Mouse (Mus musculus) kidney, adult 18-20 months (tissue): ENCODE data around the gene Usp36.

Source experiments
- DNase-seq: peaks from one replicate; pipeline ENCODE4 v3.0.0; 2021

Gene Usp36

DNA sequence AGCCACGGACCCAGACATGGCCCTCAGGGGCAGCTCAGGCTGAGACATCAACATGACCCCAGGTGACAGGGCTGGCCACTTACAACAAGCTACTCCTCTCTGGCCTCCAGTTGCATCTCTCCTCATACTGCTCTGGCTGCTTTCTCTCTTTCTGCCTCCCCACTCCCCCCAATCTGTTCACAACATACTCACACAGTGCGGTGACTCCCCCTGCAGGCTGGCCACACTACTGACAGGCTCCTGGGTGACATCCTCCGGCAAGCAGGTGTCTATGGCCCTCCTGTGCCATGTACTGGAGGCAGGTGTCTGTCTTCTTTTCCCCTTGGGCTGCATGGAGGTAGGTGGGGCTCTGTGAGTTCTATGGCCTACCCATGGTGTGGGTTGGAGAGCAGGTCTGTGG, 7.9 kb upstream of the Usp36 start:
- no peak for DNase-seq

DNA sequence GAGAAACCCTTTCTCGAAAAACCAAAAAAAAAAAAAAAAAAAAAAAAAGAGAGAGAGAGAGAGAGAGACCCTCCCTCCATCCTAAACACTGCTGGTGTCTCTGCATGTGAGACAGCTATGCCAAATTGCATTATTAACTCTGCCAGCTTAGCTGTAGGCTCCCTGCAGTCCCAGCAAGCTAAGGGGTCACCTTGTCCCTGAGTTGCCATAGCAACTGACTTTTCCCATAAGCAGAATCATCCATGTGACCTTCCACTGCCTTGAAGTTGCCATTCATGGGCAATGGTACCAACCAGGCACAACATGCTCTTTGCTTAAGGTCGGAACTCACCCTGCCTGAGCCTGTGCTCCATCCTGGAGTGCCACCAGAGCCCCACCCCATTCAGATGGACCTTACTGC, 5.0 kb upstream of the Usp36 start:
- DNase-seq = no peak

DNA sequence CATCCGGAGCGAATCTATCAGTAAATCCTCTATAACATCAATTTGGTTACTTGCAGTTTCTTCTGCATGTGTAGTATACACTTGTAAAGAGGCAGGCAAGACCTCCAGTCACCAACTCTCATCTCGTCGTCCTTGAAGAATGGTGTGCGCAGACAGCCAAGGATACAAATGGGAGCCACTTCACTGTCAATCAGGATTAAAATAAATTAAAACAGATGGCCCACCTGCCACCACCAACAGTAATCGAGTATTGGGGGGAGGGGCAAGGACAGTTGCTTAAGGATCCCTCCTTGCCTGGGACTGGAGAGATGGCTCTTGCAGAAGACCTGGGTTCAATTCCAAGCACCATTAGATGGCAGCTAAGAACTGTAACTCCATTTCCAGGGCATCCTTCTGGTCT, 2.6 kb upstream of the Usp36 start:
- no peak for DNase-seq

DNA sequence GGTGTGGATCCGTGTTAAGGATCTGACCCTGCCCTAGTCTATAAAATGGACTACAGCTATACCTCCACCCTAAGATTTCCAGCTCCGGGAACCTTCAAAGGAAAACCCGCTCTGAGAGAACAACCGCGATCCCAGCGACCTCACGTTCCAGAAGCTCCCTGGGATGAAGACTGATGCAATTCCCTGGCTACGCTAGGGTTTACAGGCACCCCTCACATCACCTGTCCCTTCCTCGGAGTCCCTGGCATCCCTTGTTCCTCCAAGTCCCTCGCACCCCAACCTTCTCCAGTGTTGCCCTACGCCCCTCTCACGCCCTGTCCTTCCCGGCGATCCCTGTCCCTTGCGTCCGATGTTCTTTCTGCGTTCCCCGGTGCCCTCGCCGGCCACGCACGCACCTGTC, 482 bp downstream of the Usp36 start:
- DNase-seq = no peak

DNA sequence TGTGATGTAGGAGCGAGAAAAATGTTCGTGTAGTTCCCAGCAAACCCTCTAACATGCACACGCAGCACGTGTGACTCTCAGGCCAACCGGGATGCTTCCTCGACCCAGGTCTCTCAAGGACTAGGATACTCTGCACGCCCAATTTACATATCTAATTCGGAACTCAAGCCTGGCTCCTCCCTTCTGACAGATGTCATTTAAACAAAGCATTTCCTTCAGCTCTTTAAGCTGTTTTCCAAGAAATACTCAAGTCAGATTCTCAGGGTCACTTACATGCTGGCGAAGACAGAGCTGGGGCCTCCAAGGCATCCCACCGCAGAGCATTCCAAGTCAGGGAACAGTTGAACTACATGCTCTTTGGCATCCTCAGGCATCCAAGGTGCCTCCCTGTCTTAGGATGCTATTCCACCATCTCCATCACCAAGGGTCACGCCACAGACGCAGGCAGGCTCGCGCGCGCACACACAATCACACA, 970 bp downstream of the Usp36 start:
- DNase-seq = peak; percentile 13

DNA sequence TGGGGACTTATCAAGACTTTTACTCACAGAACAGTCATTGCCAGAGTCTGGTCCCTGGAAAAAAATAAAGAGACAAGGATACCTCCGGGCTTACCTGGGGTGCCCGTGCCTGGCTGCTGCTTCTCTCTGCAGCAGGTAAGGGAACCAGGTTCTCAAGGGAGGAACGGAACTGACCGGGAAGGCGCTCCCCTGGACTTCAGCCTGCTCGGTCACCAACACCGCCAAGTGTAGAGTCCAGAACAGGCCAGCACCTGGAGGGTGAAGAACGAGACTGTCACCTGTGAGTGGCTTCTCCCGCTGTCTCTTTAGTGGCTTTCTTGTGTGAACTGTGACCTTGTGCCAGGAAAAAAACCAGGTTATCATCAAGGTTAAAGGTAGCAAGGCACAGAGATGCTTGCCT, 2.5 kb downstream of the Usp36 start:
- peak; percentile 19 for DNase-seq

DNA sequence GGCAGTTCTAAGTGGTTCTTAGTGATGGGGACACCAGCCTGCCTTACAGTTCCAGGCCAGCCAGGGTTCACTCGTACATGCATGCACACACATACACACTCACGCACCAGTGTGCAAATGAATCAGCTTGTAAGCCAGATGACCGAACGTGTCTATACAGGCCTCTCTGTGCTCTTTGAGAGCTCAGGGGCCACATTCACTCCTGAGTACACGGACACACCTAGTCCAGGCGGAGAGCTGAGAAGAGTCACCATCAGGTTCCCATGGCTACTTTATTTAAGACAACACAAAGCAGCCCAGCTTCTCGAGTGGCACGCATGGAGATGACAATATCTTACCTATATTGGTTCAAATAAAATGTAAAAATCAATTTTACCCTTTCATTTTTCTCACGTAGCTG, 3.6 kb downstream of the Usp36 start:
- no peak for DNase-seq

DNA sequence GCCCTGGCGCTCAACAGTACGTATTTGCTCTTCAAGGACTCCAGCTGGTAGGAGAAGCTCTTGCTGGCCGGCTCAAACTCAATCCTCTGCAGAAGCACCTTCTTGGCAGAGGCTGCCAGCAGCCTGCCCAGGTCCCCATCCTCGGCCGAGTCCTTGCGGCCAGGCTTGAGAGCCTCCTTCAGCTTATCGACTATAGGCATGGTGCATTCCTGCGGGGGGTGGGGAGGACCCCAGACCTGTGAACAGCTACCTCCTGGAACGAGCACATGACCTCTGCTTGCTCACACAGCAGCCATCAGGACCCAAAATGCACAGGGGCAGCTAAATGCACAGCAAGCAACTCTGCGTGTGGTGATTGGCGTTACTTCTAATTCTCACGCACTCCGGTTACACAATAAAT, 4.3 kb downstream of the Usp36 start:
- no peak for DNase-seq

DNA sequence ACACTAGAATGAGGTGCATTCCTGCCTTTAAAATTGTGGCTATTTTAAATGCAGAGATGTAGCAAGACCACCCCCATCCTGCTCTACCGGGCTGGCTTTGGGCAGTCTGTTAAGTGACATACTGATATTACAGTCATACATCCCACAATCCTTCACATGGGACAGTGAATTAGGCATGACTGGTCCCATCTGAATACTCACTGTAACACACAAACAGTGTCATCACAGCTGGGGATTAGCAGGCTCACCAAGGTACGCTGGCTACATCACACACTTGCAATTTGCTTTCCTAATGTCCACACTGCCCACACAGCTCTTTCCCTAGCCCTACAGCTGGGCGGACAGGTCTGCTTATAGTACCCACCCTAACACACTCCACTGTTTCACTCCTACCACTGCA, 9.8 kb downstream of the Usp36 start:
- DNase-seq = no peak

DNA sequence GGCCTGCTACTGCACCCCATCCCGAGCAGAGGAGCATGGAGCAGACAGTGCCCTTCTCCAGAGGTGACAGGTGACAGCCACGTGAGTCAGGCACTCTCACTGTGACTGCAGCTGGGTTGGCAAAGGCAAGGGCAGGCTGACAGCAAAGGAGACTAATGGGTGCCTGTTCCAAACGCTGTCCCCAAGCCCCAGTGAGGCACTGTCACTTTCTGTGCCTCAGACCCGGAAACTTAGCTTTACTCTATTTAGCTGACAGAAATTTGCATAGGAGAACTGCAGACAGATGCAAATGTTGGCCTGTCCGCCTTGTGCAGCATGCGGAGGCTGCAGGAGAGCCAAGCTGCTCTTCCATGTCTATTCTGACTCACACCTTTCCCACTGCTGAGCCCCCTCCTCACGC, 13.7 kb downstream of the Usp36 start:
- no peak for DNase-seq

DNA sequence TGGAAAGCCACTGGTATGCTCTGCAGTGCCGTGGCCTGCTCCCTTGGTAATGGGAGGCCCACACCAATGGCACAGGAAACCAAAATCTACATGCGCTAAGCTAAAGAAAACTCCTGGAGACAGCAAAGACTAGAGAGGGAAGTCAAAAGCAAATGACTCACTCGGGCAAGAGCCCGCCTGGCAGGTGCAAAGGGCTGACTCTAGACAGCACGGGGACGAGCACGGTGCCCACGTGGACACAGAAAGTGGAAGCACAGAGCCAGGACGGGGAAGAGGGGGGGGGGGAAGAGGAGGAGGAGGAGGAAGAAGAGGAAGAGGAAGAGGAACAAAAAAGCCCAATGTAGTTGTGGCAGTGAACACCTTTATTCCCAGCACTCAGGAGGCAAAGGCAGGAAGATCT, 15.0 kb downstream of the Usp36 start:
- DNase-seq = no peak

DNA sequence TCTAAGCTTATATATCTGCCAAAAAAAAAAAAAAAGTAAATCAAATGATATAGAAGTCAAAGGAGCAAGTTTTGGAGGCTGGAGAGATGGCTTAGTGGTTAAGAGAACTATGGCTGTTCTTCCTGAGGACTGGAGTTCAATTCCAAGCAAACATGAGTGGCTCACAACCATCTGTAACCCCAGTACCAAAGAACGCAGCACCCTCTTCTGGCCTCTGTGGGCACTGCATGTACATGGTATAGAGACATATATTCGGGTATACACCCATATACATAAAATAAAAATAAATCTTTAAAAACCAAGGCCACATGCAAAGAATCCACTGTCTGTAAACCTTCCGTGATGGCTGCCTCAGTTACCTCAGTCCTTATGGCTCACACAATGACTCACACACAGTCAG, 20.2 kb downstream of the Usp36 start:
- DNase-seq = no peak

DNA sequence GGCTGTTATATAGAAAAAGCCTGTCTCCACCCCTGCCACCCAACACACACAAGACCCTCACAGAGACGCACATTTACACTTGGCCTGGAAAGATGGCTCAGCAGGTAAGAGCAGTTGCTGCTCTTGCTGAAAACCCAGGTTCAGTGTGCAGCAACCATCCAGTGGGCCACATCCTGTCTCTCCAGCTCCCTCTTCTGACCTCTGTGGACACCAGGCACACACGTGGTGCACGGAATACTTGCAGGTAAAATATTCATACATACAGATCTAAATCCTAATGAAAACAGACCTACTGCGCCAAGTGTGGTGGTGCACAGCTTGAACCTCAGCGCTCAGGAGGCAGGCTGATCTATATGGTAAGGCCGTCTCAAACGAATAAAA, 23.4 kb downstream of the Usp36 start:
- no peak for DNase-seq

DNA sequence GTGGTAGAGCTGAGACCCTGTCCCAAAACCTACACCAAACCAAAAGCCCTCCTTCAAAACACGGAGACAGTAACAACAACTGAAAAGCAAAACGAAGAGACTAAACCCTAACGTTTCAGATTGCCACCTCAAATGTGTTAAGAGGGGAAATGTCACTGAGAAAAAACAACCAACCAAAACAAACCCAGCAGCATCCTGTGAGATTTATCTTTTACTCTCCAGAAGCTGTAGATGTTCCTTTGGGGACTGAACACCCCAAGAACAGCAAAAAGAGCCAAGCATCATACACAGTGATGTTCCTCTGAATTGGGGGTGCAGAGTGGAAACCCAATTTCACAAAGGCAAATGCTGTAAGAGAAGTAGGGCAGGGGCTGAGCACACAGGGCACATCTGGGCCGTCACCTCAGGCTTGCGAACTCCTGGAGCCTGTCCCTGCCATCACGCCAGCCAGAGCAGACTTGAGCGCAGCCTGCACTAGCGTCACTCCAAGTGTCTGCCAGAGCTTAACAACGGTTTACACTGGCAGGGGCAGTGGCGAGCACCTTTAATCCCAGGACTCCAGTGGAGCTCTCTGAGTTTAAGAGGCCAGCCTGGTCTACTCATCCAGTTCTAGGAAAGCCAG, 23.9 kb downstream of the Usp36 start:
- DNase-seq = no peak

DNA sequence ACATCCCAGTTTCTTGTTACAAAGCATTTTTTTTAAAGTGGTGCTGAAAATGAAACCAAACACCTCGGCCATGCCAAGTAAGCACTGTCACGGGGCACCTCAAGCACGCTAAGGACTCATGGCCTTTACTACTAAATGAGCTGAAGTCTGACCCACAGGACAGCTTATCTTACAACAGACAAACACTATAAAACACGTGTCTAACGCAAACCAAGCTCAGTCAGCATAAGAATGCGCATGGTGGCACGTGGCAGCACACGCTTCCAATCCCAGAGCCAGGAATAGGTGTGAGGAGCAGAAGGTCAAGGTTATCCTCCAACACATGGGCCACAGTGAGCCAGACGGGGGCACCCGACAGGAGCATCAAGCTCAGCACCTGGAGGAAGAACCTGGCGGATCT, 24.4 kb downstream of the Usp36 start:
- DNase-seq = no peak

DNA sequence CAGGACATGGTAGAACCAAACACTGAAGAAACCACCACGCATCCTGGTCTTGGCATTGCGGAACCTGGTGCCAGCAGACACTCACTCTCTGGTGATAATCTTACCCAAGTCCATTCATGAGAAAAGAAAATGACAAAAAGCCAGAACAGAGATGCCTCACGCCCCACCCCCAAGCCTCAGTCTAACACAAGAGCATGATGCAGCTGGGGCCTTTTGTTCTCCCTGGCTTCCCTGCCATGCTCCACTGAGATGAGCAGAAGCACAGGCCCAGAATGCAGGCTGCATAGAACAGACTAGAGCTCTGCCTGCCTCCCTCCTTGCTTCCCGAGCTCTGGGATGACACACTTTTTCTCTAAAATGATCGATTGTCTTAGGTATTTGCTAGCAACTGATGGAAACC, 26.9 kb downstream of the Usp36 start:
- no peak for DNase-seq

DNA sequence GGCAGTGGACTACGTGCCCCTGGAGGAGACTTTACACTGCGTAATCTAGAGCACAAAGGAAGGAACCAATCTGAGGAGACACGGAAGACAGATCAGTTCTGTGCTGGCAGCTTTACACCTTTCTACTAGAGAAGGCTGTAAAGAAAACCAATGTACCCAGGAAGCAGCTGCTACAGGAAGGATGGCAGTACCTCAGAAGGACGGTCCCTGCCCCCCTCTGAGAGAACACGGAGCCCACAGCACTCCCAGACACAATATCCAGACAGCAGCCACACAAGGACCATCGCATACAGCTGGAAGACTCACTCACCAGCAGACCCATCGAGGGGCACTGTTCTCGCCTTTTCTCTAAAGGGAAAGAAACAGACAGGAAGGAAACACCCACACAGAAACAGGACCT, 30.0 kb downstream of the Usp36 start:
- no peak for DNase-seq

DNA sequence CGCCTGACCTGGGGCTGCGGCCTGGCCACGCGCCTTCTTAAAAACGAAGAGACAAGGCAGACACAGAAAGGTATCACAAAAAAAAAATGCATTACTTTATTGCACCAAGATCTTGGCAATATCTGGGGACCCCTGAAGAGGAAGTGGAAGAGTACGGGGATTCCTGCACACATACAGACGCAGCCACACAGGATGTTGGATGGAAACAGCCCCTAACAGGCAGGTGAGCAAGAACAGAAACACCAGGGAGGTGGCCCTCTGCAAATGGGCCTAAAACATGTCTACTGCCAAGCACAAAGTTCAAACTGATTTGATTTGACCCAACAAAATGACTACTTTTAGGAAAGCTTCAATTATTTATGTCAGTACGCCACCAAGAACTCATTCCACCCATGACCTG, 30.5 kb downstream of the Usp36 start:
- no peak for DNase-seq

DNA sequence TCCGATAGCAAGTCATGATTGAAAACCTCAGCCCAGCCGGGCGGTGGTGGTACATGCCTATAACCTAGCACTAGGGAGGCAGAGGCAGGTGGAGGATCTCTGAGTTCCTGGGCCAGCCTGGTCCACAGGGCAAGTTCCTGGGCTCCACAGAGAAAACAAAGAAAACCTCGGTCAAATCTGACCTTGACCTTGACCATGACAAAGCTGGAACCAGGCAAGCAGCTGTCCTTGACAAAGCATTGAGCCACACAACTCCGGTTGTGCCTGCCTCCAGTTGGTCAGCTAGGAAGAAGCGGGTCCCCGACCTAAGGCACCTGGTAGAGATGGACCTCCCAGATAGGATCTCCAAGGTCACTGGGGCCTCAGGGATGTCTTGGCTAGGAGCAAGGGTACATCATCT, 33.7 kb downstream of the Usp36 start:
- no peak for DNase-seq

DNA sequence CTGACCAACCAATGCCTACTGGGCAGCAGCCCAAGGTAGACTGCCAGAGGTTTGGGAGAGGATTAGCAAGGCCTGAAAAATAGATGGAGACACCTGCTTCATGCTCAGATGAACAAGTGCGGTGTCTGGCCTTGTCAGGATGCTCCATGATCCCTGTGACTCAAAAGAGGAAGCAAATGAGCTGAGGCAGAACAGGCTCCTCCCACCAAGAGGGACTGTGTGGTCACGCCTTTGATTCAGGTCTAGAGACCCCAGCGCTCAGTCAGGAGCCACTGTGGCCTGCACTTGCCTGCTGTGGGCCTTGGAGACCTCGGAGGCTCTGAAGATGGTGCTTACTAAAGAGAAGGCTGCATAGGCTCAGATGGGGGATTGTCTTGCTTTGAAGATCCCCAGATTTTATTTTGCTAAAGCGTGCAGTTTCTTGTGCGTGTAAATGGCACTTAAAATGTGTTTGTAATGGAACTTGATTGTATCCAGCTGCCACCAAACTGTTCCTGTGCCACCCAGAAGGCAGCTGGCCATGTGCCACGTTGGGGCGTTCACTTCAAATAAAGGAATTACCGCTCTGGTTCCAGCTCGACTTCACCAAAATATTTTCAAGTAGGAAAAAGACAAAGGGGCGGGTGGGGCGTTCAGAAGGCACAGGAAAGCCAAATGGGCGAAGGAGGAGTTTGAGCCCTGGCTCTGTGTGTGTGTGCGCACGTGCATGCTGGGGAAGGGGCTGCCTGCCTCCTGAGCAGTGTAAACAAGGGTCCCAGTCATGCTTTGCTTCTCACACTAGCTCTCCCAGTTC, 35.7 kb downstream of the Usp36 start:
- DNase-seq = peak; percentile 73

DNA sequence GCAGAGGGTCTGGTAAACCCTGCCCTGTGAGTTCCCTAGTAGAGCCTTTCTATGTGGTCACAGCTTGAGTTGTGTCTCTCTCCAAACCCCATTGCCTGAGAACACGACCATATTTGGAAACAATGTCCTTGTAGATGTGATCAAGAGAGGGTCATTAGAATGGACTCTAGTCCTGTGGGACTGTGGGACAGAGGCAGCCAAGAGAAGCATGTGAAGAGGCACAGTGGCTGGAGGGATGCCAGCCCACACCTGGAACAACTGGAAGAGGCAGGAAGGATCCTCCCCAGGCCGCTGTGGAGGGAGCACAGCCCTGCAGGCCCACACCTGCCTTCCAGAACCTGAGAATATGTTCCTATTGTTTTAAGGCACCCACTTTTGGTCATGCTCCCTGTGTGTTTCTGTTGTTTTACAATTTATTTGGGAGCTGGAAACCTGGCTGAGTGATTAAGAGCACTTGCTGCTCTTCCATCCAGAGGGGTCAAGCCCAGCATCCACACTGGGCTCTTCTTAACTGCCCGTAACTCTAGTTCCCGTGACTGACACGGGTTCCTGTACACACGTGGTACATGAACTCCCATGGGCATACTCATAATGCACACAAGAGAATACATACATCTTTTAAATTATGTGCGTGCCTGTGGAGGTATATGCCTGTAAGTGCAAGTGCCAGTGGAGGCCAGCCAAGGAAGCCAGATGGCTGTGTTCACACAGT, 36.4 kb downstream of the Usp36 start:
- no peak for DNase-seq

DNA sequence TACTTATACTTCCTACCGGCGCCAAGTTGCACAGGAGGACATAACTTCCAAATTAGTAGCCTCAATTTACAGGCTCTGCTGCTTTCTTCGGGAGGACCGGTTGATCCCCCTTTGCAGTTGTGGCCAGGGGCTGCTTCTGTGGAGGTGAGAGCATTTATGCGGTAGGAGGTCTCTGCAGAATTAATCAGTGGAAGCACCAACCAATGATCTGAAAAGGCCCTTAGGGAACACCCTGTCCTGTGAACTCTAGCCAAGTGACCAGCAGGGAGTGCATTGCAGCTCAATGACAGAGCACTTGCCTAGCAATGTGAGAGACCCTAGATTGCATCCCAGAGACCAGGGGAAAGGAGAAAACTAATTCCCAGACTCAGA, 41.0 kb downstream of the Usp36 start:
- DNase-seq = no peak

DNA sequence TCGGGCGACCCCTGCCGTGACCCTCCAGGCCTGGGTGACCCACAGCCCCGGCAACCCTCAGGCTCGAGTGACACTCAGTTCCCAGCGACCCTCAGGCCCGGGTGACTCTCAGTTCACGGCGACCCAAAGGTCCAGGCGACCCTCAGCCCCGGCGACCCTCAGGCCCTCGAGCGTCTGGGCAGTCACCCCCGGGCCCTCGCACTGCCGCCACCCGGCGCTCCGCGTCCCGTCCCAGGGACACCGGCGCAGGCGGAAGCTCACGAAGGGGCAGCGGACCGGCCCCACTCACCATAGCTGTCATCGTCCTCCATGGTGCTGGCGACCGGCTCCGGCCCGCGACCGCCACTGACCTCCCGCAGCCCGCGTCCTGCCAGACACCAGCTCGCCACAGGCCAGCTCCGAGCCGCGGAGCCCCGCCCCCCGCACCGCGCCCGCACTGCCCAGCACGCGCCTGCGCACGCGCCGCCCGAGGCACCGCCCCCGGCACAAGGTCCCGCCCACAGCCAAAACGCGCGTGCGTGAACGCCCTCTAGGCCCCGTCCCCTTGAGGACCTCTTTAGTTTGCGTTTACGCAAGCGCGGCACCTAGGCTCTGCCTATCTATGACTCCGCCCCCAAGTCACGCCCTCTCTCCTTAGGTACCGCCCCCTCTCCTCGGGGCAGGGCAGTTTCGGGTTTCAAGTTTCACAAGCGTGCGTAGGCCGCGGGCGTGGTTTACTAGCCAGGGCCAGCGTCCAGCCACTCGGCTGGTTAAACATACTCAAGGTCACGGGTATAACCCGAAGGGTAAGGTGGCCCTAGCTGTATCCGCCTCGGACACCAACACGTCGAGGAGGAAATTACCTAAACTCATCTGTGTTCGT, 41.7 kb downstream of the Usp36 start, which contains the start of gene Cyth1:
TSS of gene Cyth1 (minus strand) at position 443 of the 862 bp plus-strand sequence.
- peak; percentile 100 for DNase-seq
